Mouse (Mus musculus) erythroid progenitor cell, adult 5-6 weeks (primary cell): ENCODE data around the gene Tbc1d9b. TPM values are rescaled to one million over a fixed set of nuclear protein-coding genes. Genes with fewer than 3 reads are reported as not detected.
A peak's percentile ranks its signal among the peaks of the same experiment; 100 is the strongest.
"Not testable (repeated sequence)": the region's sequence is repeated elsewhere in the genome, so short reads cannot be mapped to it uniquely, and the experiment has no call there.

Experiments
- ATAC-seq: replicated peaks from 2 replicates; pipeline ENCODE4 v1.8.0; 2016; ENCODE audit warnings: moderate number of reproducible peaks, mild to moderate bottlenecking, moderate TSS enrichment, inconsistent platforms; ENCODE audit not compliant: poor library complexity, low FRiP score, severe bottlenecking
- total RNA-seq, 2 experiments: library from RNA; stranded (forward) in 1 of 2; stranded (reverse) in 1 of 2; fragments of 150-400 nt in 1 of 2; fragments of 186-747, 209-891 nt in 1 of 2; gene quantifications; 2 replicates each; pipeline versions ENCODE4 v1.2.3 to v1.2.4; 2015 to 2017; ENCODE audit warnings: low replicate concordance in 2 of 2

The Tbc1d9b gene
- 13.0 and 16.3 TPM in 2 replicates for total RNA-seq (2015; ENCODE audit: low replicate concordance)
- total RNA-seq (2017; ENCODE audit: low replicate concordance) = 6.2 and 16.6 TPM in 2 replicates

DNA sequence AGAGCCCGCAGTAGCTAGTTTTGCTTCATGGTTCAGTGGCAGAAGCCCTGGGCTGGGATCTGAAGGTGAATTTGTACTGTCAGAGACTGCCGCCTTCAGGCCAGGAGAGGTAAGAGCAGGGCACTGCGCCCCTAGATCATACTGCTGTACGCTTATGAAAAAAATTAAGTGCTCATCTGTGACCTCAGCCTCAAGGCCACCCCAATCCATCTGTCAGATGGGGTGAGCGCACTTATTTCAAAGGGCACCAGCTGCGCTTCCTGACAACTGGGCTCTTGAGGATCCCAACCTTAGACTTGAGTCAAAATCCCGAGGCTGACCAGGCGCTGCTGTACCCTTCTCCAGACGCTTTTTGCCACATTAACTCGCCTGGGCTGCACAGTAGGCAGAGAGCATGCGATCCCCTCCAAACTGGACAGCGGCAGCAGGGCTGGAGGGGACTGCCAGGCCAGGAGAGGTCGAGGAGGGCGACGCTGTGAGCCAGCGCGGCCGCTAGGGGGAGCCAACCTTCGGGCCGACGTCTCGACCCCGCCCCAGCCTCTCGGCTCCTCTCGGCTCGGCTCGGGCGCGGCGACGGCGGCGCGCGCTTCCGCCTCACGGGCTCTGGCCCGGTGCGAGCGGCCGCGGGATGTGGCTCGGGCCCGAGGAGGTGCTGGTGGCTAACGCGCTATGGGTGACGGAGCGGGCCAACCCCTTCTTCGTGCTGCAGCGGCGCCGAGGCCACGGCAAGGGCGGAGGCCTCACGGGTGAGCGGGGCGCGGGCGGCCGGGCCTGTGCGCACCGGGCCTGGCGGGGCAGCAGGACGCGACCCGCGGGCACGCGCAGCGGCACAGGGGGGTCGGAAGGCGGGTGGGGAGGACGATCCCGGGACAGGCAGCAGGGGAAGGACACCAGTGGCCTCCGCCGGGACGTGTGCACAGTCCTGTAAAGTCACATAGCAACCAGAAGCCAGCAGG, at the start of gene Tbc1d9b:
Gene Tbc1d9b (plus strand): TSS at position 586 of the 956 bp plus-strand sequence.
- ATAC-seq = peak; percentile 85

DNA sequence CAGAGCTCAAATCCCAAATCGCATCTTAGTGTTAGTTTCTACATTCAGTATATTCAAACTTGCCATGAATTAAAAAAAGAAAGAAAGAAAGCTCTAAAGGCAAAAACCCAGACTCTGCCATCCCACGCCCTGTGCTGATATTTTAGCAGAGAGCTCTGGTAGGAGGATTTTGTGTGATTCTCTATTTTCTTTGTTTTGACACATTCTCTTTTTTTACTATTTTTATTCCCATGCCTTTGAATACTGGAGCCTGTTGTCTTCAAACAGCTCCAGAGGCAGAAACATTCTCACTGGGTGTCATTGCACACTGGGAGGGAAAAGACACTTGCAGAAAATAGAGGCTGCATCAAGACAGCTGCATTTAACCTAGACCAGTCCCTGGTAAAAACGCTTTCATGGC, 45.0 kb upstream of the Tbc1d9b start:
- ATAC-seq = no peak

DNA sequence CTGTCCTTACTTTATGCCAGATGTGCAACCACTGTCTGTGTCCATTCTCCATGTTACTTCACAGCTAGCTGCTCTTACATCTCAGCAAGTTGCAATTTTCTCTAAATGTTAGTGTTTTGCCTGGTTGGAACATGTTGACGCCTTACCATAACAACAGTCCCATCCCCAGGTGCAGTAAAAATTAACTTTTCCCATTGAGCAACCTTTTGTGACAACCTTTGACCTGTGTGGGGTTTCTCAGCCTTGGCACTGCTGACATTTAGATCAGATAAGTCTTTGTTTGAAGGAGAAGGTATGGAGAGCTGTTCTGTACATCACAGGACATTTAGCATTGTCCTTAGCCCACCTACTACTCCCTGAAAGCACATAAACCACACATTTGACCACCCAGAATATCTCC, 41.4 kb upstream of the Tbc1d9b start:
- ATAC-seq = no peak

DNA sequence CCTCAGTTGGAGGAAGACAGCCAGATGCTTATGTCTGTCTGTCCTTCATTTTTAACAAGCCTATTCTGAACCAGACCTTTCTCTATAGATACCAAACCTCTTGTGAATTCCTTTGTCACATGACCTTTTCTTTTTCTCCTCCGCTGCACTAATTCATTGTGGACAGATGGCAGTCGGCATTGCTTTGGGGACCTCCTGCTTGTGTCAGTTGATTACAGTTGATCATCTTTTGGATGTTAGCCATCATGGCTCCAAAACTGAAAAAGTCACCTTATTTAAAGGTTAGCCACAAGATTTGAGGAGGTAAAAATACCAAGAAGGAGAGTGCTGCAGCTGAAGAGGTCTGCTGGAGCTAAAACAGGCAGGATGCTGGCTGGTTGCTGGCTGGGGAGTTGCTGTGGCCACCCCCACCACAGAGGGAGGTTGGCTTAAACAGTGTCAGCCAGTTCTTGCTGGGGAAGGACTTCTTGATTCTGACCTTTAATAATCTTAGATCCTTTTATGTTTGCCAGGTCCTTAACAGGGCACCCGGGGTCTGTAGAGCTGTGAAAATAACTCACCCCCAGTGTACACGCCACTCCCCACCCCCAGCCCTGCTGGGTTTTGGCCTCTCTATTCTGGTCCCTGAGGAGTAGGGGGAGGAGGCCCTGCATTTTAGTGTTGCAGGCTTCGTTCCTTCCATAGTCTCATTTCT, 40.1 kb upstream of the Tbc1d9b start:
- no peak for ATAC-seq

DNA sequence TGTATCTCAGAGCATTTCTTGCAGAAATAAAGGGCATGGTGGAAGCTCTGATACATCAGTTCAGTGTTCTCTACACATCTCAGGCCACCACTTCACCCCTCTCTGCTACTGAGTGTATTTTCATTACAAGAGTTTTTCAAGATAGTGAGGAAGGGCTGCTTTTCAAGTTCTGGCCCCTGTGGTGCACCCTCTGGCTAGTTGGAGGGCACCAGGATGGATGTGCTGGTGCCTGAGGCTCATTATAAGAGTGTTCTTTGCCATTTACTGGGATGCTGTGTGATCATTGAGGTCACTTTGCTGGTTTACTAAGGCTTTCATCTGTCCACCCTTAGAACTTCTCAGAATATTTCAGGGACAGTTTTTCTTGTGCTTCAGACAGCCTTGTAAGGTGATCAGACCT, 39.5 kb upstream of the Tbc1d9b start:
- ATAC-seq = no peak

DNA sequence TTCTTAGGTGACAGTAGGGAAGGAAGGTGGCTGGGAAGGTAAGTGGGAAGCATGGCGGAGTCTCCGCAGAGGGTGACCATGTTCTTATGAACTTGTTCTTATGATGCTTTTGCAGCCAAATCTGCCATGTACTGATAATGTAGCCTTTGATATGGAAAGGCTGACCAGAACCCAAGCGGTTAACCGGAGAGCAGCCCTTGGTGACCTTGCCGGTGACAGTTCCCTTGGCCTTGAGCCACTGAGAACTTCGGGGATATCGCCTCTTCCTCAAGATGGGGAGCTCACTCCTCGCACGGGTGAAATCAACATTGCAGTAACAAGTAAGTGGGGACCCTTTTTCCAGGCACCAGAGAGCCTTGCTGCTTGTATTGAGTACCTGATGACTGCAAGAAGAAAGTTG, 35.5 kb upstream of the Tbc1d9b start:
- no peak for ATAC-seq

DNA sequence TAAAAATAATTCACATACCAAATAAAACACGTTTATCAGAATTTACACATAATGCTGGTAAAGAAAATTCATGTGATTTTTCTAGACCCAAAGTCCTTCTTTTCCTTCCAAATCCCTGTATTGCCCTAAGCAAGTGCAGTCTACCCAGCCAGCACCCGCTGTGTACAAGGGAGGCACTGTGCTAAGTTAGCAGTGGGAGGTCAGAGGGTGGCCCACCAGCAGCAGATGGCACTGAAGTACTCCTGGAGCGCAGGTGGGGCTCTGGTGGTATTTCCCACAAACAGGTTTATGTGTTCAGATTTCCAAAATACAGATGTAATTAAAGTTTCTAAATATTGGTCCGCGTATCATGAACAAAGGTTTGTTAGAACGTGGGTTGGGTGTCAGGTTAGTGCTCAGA, 34.1 kb upstream of the Tbc1d9b start:
- no peak for ATAC-seq

DNA sequence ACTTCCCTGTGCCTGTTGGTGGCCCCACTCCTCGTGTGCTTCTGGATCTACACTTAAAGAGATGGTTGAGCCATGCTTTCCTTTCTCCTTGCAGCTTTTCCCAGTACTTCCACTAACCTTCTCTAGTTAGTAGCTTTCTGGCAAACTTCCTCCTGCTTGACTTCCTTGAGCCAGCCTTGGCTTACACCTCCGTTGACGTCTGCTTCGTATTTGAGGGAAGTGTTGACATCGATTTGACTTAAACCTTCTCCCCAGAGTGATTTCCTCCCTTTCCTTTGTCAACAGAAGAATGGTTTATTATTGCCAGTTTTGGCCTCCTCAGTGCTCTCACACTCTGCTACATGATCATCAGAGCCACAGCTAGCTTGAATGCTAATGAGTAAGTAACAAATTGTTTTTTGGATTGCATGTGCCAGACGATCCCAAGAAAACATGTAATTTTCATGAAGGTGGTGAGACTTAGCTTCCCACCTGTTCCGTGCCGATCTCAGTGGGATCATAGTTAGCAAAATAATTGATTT, 32.2 kb upstream of the Tbc1d9b start:
- no peak for ATAC-seq

DNA sequence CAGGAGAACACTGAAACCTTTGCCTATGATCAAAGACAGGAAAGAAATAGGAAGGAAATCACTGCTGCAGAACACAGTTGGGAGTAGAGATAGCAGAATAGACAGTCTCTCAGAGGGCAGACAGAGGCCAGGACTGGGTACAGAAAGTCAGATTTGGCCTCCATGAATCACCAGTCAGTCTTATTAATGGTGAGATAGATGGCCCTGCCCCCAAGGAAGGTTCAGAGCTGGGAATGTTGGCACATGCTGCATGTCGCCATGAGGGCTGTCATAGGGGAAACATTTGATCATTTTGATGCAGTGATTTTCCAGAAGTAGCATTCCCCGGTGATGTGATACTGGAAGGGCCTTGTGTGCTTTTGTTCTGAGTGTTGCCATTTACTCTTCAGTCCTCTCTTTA, 31.5 kb upstream of the Tbc1d9b start:
- no peak for ATAC-seq

DNA sequence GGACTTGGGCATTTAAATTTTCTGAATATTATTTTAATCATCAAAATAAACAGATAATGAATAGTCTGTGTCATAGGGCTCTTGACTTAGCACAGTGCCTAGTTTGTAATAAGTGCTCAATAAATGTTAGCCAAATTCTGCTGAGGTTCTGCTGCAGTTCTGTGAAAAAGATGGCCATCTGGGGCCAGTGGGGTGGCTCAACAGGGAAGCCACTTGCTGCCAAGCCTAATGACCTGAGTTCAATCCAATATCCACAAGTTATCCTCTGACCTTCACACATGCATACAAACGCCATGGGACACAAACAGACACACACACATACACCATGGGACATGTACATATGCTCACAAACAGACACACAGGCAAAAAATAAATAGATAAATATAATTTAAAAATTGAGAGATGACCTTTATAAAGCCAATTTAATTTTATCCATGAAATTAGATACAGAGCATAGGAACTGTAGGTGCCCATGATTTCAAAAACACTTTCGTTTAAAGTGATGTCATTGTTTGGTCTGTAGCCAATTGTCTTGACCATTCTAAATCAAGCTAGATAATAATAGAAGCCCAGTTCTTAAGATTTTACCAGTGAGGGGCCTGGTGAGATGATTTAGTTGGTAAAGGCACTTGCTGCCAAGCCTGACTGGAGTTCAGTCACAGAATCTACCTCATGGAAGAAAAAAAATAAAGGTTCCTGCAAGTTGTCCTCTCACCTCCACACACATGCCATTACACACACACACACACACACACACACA, 30.5 kb upstream of the Tbc1d9b start:
- no peak for ATAC-seq

DNA sequence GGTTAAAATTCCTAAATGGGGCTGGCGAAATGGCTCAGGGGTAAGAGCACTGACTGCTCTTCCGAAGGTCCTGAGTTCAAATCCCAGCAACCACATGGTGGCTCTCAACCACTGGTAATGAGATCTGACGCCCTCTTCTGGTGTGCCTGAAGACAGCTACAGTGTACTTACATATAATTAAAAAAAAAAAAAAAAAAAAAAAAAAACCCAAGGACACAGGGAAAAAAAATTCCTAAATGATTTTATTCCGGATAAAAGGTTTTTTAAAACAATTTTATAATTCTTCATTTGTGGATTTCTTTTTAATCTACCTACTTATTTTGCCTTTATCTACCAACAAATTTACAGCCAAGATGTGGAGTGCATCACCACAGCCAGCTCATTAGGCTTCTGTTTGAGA, 29.2 kb upstream of the Tbc1d9b start:
- not testable (repeated sequence) for ATAC-seq

DNA sequence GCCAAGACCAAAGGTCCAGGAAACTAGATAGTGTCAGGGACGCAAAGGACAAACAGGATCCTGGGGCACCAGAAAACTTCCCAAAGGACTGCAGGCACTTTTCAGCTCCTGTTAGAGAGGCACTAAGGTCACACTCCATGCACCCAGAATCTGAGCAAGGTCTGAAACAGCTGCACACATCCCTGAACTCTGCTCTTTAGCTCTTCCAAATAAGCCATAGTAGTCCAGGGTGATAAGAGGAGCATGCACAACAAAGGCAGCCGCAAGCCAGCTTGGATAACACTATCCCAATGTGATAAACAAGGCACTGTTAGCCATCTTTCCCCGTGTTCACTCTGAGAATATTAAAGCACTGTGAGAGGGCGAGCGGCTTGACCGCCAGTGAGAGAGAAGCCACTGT, 27.2 kb upstream of the Tbc1d9b start:
- no peak for ATAC-seq

DNA sequence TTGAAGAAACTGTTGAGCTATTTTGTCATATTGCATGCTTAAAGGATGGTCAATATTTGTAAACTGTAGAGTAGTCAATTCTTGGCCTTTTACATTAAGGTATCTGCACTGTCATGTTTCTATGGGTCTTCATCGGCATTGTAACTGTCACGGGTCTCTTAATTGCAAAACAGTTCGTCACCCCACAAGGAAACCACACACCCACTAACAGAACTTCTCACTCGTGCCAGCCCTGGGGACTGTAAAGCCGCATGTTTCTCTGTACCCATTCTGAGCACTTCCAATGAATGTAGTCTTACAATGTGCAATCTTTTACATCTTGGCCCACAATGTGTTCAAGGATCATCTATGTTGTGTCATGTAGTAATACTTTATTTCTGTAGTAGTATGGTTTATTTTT, 26.0 kb upstream of the Tbc1d9b start:
- ATAC-seq = no peak

DNA sequence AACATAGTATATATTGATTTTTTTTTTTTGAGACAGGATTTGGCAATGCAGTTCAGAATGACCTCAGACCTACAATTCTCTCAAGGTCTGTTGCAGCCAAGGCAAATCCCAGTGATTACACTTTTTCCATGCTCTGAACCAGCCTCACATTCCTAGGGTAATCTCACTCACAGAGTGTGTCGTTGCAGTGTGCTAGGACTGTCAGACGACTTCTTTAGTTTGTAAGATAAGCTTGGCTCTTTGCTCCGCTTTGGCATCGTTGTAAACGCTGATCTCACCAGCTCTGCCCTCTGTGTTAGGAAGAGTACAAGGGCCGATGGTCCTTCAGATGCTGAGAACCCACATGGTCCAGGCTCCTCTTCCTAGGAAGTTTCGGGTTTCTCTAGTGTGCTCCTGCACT, 25.2 kb upstream of the Tbc1d9b start:
- ATAC-seq = no peak

DNA sequence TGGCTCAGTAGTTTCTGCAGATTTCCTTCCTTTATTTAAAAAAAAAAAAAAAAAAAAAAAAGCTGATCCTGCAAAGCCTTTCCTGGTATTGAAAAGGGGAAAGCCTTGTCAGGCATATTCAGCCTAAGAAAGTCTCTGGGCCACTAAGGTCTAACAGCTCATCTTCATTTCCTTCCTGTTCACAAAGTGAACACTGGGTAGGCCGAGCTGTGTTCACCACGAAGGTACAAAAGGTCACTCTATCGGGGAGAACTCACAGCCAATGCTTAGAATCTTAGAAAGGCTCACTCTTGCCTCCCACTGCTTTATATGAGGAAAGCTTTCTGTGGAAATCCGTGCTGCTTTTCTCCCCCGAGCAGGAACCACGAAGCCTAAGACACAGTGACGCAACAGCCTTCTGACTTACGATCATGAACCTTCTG, 22.4 kb upstream of the Tbc1d9b start:
- ATAC-seq = no peak

DNA sequence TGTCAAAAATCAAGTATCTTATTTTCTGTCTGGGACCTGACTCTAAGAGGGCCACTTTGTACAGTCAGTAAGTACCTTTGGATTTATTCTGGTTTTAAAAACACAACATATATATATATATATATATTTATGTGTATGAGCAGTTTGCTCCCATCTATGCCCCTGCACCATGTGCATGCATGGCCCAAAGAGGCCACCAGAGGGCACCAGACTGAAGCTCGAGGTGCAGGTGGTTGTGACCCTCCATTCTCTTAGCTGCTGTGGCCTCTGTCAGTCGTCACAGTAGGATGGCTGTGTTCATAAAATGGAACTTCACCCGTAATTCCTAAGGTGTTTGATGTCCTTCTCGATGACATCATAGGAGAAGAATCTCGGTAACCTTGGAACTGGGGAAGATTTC, 16.9 kb upstream of the Tbc1d9b start:
- ATAC-seq = peak; percentile 96

DNA sequence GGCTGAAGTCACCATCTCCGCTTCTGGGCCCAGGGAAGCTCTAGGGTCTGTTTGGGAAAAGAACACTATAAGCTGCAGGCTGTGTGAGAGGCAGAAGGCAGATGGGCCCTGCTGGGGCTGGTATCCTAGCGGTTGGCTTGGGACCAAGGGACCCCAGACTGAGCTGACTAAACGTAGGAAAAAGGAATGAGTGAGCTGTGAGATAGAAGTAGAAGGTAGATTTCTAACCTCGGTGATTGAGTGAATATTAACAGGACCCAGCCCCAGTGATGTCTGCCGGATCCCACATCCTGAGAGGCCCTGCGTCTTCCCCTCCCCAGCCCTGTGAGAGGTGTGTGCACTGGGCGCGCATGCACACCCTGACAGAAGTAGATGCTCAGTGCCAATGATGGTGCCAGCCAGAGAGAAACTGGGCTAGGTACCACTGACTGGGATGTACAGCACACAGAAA, 8.5 kb upstream of the Tbc1d9b start:
- no peak for ATAC-seq

DNA sequence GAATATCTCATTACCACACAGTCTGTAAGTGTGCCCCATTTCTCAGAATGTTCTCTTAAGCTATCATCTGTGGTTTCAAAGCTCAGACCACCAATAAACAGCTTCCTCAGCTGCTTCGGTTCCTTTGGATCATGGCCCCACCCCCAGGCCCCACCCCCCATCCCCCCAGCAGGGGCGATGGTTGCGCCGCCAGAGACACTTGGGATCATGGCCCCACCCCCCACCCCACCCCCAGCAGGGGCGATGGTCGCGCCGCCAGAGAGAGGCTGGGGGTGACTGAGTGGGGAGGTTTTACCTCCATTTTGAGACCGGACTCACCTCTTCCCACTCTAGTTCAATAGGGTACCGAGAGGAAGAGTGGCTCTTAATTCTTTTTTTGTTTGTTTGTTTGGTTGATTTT, 3.4 kb upstream of the Tbc1d9b start:
- no peak for ATAC-seq

DNA sequence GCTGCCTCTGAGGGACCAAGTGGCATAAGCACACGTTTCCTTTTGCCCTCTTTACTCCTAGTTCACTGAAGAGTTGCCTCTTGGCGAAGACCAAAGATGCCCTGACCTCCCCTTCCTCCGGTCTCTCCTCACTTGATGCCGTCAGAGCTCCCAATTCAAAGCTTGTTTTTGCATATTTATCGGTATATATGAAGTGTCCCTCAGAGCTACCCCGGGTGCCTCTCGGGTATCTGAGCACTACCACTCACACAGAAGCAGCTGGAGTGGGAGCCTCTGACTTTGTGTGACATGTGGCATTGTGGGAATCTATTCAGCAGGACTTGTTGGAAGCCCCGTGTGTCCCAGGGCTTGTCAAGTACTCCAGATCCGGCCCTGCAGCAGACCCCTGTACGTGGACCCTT, 605 bp downstream of the Tbc1d9b start:
- ATAC-seq = no peak

DNA sequence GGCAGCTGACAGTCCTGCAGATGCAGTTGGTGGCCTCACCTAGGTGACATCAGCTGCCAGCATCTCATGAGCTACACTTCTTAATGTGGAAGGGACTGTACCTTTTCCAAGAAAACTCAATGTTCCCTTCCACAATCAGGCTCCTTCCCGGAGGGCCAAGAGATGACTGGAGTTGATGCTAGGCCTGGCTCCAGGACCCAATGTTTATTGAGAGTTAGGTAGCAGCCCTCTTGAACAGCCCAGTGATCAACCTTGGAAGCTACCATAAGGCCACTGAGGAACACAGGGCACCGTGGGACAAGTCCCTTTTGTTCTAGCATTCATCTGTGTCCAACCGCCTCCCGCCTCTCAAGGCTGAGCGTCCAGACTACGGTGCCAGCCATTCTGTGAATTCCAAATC, 1.1 kb downstream of the Tbc1d9b start:
- no peak for ATAC-seq
